Mouse (Mus musculus) layer of hippocampus, adult 2 months (tissue): ENCODE results near the gene Arap2. TPM values are rescaled to one million over a fixed set of nuclear protein-coding genes. Genes with fewer than 3 reads are reported as not detected.
A peak's percentile ranks its signal among the peaks of the same experiment; 100 is the strongest.

Experiments
- DNase-seq, 2 experiments: peaks; one replicate each; pipeline ENCODE4 v3.0.0; 2022; ENCODE audit warnings: low spot score in 2 of 2
- H3K27ac ChIP-seq: fragments of 200-600 bp; 2 replicates; pipeline ENCODE4 v1.8.1; 2022
- H3K4me3 ChIP-seq: fragments of 200-600 bp; 2 replicates; pipeline ENCODE4 v1.8.1; 2022; ENCODE audit warnings: mild to moderate bottlenecking
- CTCF ChIP-seq: fragments of 200-600 bp; conservative IDR thresholded peaks from 2 replicates; pipeline ENCODE4 v1.8.1; 2022; ENCODE audit warnings: antibody characterized with exemption, mild to moderate bottlenecking, moderate library complexity
- total RNA-seq, 2 experiments: library from RNA; stranded (reverse); gene quantifications; 2 replicates each; pipeline ENCODE4 v1.2.3; 2021

The Arap2 gene
- total RNA-seq, 2 experiments from 2014 or later, result 48.6 to 49.8 TPM

DNA sequence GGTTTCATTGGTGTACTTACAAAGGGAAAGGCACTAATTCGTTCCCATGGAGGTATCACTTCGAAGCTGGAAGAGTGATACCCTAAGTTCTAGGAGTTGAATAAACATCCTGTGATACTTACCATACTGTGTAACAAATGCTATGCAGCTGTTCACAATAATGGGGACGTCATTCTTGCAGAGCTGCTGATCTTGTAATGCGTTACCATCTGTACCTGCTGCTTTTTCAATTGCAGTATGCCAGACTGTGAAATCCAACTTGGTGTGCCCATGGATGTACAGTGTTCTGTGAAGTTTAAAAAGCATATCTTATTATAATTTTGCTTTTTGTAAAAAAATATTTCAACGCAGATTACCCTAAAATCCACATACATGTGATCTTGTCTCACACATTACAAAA is 112.0 kb downstream of the Arap2 start:
- Histone ChIP-seq H3K27ac (no peak overlapping the region), H3K4me3 (no peak overlapping the region)
- TF ChIP-seq CTCF, result no peak
- no peak for DNase-seq

DNA sequence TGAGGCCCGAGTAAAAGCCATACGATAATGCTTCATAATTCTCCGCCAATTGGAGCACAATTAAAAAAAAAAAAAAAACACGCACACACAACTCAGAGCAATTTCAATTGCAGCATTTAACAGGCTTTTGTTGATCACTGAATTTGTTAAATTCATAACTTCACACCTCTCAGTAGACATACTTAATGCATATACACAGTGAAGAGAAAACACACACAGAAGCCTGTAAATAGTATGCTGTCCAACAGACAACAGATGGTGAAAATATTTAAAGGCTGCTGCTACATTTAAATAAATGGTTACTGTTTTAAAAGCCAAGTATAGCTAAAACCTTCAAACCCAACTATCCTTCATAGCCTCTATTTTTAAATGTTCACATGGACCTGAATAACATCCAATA is 123.6 kb downstream of the Arap2 start:
- DNase-seq, result no peak
- no peak overlapping the region for H3K4me3 ChIP-seq
- H3K27ac ChIP-seq, result no peak overlapping the region
- no peak for TF ChIP-seq CTCF

GRCm38 (mm10) chr5:62640501-62640900 is 125.5 kb downstream of the Arap2 start:
- DNase-seq, result no peak
- no peak for TF ChIP-seq CTCF
- no peak overlapping the region for H3K27ac ChIP-seq
- H3K4me3 ChIP-seq, result no peak overlapping the region

GRCm38 (mm10) chr5:62636341-62636740 is 129.6 kb downstream of the Arap2 start:
- Histone ChIP-seq H3K27ac (no peak overlapping the region), H3K4me3 (no peak overlapping the region)
- TF ChIP-seq CTCF, result peak; percentile 53
- DNase-seq, result no peak

DNA sequence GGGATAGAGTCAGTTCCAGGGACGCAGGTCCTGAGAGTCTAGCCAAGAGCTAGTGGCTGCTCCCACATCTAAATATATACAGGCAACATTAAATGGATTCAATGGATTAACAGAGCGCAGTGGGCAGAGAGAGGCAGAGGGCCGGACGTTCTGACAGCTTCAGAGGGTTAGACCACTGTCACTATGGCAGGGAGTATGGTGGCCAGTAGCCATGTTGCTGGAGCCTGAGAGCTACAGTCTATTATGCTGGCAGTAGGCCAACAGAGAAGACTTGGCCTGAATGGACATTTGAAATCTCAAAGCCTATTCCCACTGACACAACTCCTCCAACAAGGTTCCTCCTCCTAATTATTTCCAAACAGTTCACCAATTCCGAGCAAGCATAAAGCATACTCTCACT is 137.1 kb downstream of the Arap2 start:
- Histone ChIP-seq H3K4me3 (no peak overlapping the region), H3K27ac (no peak overlapping the region)
- no peak for DNase-seq
- TF ChIP-seq CTCF, result no peak

- no peak for TF ChIP-seq CTCF
- H3K27ac ChIP-seq, result no peak overlapping the region
- DNase-seq, result no peak
- no peak overlapping the region for H3K4me3 ChIP-seq
These were observed 143.0 kb downstream of the Arap2 start for GRCm38 (mm10) chr5:62622848-62623479.

DNA sequence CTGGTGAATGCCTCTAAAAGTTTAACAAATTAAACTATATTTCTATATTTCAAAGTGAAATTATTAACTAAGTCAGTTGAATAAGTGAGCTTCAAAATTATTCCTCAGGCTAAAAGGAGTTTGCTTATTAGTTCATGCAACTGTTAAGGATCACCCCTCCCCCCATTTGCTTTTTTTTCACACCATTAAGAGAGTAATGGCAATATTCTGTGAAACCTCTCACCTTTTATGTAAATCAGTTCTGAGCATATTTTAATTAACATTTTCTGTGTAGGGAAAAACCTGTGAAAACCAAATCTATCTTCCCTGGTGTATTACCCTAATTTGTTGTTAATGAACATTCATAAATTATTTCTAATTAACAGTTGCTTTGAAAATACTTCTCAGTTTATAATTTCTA is 147.7 kb downstream of the Arap2 start:
- TF ChIP-seq CTCF, result no peak
- no peak for DNase-seq
- H3K4me3 ChIP-seq, result no peak overlapping the region
- H3K27ac ChIP-seq, result no peak overlapping the region

GRCm38 (mm10) chr5:62611990-62612389 is 154.0 kb downstream of the Arap2 start:
- Histone ChIP-seq H3K4me3 (no peak overlapping the region), H3K27ac (no peak overlapping the region)
- TF ChIP-seq CTCF, result no peak
- peak; percentile 4 to 26 for DNase-seq

GRCm38 (mm10) chr5:62587348-62587747 is 178.6 kb downstream of the Arap2 start:
- Histone ChIP-seq H3K4me3 (no peak overlapping the region), H3K27ac (no peak overlapping the region)
- TF ChIP-seq CTCF, result no peak
- no peak for DNase-seq

DNA sequence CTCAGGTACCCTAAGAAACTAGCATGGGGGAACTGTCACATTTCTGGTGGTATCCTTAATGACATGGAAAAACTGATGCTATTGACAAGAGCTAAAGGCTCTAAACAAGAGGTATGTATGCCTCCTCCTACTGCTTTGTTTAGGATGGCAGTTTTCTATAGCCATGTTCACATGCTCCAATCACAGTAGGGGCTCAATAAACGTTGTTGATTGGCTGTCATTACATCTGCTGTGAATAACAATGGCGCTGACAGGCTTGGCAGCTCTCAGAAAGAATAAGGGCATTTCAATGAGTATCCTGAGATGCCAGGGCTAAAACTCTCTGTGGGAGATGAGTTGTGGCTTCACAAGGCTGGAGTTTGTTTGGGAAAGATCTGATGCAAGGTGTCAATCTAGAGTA is 183.3 kb downstream of the Arap2 start:
- no peak for TF ChIP-seq CTCF
- DNase-seq, result no peak
- H3K4me3 ChIP-seq, result no peak overlapping the region
- no peak overlapping the region for H3K27ac ChIP-seq

DNA sequence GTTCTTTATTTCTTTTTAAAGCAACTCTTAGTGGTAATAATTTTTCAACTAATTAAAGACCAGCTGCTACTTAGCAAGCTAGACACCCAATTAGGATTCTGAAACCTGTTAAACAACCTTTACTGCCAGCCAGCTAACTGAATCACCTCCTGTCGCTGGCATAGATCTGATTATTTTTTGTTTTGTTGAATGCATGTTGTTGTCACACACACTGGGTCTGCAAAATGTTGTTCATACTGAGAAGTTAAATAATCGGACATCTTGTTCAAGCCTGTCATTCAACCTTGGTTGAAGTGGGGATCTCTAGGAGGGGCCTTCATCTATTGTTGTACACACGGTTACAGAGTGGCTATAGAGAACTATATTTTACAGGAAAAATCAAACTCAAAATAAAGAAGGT is 184.3 kb downstream of the Arap2 start:
- Histone ChIP-seq H3K4me3 (no peak overlapping the region), H3K27ac (no peak overlapping the region)
- TF ChIP-seq CTCF, result no peak
- DNase-seq, result peak; percentile 30 to 34

DNA sequence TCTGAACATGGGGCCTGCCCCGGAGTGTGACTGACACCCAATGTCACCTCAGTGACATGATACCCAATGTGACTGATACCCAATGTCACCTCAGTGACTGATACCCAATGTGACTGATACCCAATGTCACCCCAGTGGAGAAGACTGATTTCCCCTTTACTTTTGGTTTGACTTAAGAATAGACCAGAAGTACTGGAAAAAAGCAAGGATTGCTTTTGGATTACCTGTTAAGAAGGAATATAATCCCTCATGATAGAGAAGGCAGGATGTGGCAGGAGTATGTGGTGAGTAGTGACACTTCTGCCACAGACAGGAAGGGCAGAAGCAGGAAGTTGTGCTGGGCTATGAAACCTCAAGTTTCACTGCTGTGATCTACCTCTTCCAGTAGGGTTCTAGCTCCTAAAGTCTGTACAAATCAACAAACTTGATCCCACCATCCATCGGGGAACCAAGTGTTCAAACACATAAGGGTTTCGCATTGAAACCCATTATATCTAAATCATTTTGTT is 191.6 kb downstream of the Arap2 start:
- no peak for TF ChIP-seq CTCF
- no peak for DNase-seq

More for the DNA sequence above, 191.6 kb downstream of the Arap2 start:
- H3K27ac ChIP-seq, result no peak overlapping the region
- H3K4me3 ChIP-seq, result no peak overlapping the region

Other genes starting within 250 kb of the Arap2 start
- gene Dthd1, start 47.7 kb upstream of the Arap2 start, total RNA-seq, result under 1 TPM in 1 of 2 experiments, not detected in 1; 0.15 TPM